Mouse (Mus musculus) hindbrain, embryonic 11.5 days (tissue): ENCODE measurements around the gene Ssbp3. TPM values are rescaled to one million over a fixed set of nuclear protein-coding genes. Genes with fewer than 3 reads are reported as not detected.

Experiments
- ATAC-seq: fragments of 200-750 bp; cut with Nextera tagmentation; 2 replicates; pipeline ENCODE4 v1.8.0; 2017; ENCODE audit warnings: mild to moderate bottlenecking, moderate TSS enrichment, moderate library complexity; ENCODE audit not compliant: low FRiP score
- DNase-seq: peaks from one replicate; pipeline ENCODE4 v3.0.0-alpha.2; 2015; ENCODE audit warnings: low spot score
- H3K27ac ChIP-seq: fragments of 300-500 bp; sonication (generic); 2 replicates; pipeline ENCODE4 v1.5.1; 2014; ENCODE audit warnings: mild to moderate bottlenecking, low read depth, low read length
- H3K27me3 ChIP-seq: fragments of 300-500 bp; sonication (generic); 2 replicates; pipeline ENCODE4 v1.6.1; 2014; ENCODE audit warnings: mild to moderate bottlenecking, low read length, moderate library complexity, mixed read lengths; ENCODE audit not compliant: control insufficient read depth, insufficient read depth
- H3K36me3 ChIP-seq: fragments of 300-500 bp; sonication (generic); 2 replicates; pipeline ENCODE4 v1.6.1; 2014; ENCODE audit warnings: mild to moderate bottlenecking, low read length, moderate library complexity, mixed read lengths; ENCODE audit not compliant: control insufficient read depth, insufficient read depth
- H3K4me1 ChIP-seq: fragments of 300-500 bp; sonication (generic); replicated peaks from 2 replicates; pipeline ENCODE4 v1.6.1; 2014; ENCODE audit warnings: low read length, mixed read lengths; ENCODE audit not compliant: control insufficient read depth, insufficient read depth
- H3K4me2 ChIP-seq: fragments of 300-500 bp; sonication (generic); replicated peaks from 2 replicates; pipeline ENCODE4 v1.6.1; 2014; ENCODE audit warnings: mild to moderate bottlenecking, low read depth, low read length
- H3K4me3 ChIP-seq: fragments of 300-500 bp; sonication (generic); 2 replicates; pipeline ENCODE4 v1.5.1; 2014; ENCODE audit warnings: low read depth, low read length
- H3K9ac ChIP-seq: fragments of 300-500 bp; sonication (generic); 2 replicates; pipeline ENCODE4 v1.6.1; 2014; ENCODE audit warnings: low read depth, low read length
- H3K9me3 ChIP-seq: fragments of 300-500 bp; sonication (generic); 2 replicates; pipeline ENCODE4 v1.6.1; 2016; ENCODE audit warnings: low read length; ENCODE audit not compliant: control insufficient read depth
- WGBS: fragments of 180-500 bp; shearing (Covaris S2); extraction: QIAGEN DNeasy Blood & Tissue Kit; methylation state at CpG from one replicate; pipeline ENCODE4 v1.1.7; 2014; 5-methylcytosine and 5-hydroxymethylcytosine counted together
- polyA plus RNA-seq: library from polyadenylated mRNA; unstranded; fragments of >200 nt; fragmentation: Nextera tagmentation; extraction: Ambion mirVana; gene quantifications from 2 replicates; pipeline ENCODE4 v1.2.1, GENCODE M21; 2014

The Ssbp3 gene
- polyA plus RNA-seq, 1 experiment from 2014 or later, result 159 TPM

DNA sequence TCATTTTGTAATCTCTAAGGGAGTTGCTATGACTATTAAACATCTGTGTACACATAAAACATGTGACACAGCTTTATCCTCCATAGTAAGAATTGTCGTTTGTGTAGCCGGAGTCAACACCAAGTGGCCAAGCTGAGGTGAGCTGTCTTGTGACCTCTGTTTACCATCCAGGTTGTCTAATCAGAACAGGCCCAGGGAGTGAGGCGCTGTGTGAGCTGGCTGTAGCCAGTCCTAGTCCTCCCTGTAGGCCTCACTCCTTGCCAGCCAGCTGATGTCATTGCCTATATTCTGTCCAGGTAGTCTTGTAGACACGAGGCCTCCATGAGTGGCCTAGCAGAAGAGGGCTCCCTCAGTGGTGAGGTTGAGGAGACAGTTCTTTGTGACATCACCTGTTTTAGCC is 125.2 kb downstream of the Ssbp3 start:
- 90% methylated on average over 4 of the region's 4 CpGs for WGBS
- Histone ChIP-seq H3K27ac (no peak overlapping the region), H3K4me2 (no peak overlapping the region), H3K9me3 (no peaks in the 10 kb centered on the region), H3K27me3 (no peaks in the 10 kb centered on the region), H3K9ac (no peak overlapping the region), H3K4me3 (no peak overlapping the region), H3K4me1 (no peaks in the 10 kb centered on the region; the same call in 1 of the 2 replicates), H3K36me3 (peaks cover 12% of the 10 kb centered on the region; the same call in 1 of the 2 replicates)
- ATAC-seq, result no peak
- no peak for DNase-seq

DNA sequence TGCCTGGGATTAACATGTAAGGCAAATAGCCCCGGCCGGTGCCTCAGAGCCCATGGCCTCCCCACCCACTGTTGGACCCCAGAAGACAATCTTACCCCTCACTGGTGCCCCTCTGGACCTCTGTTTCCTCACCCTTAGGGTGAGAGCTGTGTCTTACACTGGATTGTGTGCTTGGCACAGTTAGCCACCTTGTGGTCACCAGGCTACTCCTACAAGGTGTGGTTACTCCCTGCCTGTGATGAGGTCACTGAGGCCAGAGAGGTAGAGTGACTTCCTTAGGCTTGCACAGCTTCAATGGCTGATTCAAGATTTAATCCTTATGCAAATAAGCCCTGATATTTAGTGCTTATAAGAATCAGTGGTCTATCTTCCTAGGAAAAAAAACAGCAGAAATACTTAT is 126.5 kb downstream of the Ssbp3 start:
- H3K4me3 ChIP-seq, result no peak overlapping the region
- no peaks in the 10 kb centered on the region for H3K27me3 ChIP-seq
- peaks cover 15% of the 10 kb centered on the region; the same call in 1 of the 2 replicates for H3K36me3 ChIP-seq
- DNase-seq (no peak), ATAC-seq (no peak)
- WGBS, result 93% methylated on average over 2 of the region's 2 CpGs
- no peak overlapping the region for H3K27ac ChIP-seq
- no peaks in the 10 kb centered on the region for H3K9me3 ChIP-seq
- H3K4me1 ChIP-seq, result no peaks in the 10 kb centered on the region; the same call in 1 of the 2 replicates
- no peak overlapping the region for H3K4me2 ChIP-seq
- no peak overlapping the region for H3K9ac ChIP-seq

DNA sequence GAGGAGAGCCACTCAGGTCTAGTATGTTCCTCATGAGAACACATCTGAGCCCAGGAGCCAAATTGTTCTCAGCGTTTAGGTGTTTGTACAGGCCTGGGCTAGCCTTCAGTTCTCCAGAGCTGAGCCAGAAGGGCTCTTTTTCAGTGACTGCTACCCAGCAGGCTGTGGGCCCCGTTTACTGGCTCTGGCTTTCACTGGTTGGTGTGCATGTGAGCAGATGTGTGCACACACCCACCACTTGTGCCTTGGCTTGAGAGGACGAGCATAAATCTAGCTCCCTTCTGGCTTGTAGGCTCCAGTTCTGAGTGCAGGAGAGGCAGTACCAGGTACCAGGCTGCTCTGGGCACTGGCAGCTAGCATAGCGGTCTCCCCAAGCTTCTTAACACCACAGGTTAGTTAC is 127.8 kb downstream of the Ssbp3 start:
- Histone ChIP-seq H3K9ac (no peak overlapping the region), H3K27me3 (no peaks in the 10 kb centered on the region), H3K36me3 (peaks cover 15% of the 10 kb centered on the region; the same call in 1 of the 2 replicates), H3K9me3 (no peaks in the 10 kb centered on the region), H3K27ac (no peak overlapping the region), H3K4me1 (no peaks in the 10 kb centered on the region; the same call in 1 of the 2 replicates), H3K4me2 (no peak overlapping the region), H3K4me3 (no peak overlapping the region)
- no peak for DNase-seq
- no peak for ATAC-seq
- WGBS, result 80% methylated on average over 4 of the region's 4 CpGs

DNA sequence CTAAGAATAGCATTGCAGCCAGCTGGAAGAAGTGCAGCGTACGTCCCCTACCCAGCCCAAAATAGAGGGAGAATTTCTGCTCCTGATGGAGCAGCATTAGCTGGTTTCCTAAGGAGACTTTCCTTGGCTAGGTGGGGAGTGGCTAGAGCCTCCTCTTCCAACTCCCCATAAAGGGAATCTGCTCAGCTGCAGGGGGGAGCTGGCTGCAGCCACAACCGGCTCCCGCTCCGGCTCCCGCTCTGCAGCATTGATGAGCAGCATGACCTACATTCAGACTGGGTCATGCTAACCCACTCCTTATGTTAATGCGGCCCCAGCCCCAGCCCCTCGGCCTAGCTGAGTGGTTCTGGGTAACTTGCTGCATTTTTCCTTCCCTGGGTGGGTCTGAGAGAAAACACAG is 128.8 kb downstream of the Ssbp3 start:
- Histone ChIP-seq H3K9ac (no peak overlapping the region), H3K9me3 (no peaks in the 10 kb centered on the region), H3K36me3 (peaks cover 15% of the 10 kb centered on the region; the same call in 1 of the 2 replicates), H3K27me3 (no peaks in the 10 kb centered on the region), H3K4me2 (no peak overlapping the region), H3K4me1 (no peaks in the 10 kb centered on the region; the same call in 1 of the 2 replicates), H3K27ac (peak overlapping the region; percentile 6; the same call in 1 of the 2 replicates), H3K4me3 (no peak overlapping the region)
- ATAC-seq (no peak; the same call in 1 of the 2 replicates), DNase-seq (no peak)
- 63% methylated on average over 8 of the region's 8 CpGs for WGBS

DNA sequence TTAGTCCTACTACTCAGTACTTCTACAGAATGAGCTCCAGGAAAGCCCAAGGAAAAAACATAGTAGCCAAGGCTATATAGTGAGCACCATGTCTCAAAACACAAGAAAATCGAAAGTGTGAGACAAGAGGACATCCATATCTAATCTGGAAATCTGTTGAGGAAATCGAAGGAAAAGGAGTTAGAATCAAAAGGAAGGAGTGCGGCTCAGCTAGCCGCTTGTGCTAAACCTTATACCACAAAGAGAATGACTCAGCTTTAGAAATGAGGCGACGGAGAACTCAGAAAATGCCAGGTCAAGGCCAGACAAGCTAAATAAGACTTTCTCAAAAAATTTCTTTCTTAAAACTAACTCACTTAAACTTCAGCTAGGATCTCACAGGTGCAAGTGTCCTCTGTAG is 131.8 kb downstream of the Ssbp3 start:
- H3K4me2 ChIP-seq, result no peak overlapping the region
- H3K27me3 ChIP-seq, result no peaks in the 10 kb centered on the region
- H3K9me3 ChIP-seq, result no peaks in the 10 kb centered on the region
- H3K4me3 ChIP-seq, result no peak overlapping the region
- no peak overlapping the region for H3K9ac ChIP-seq
- 97% methylated on average over 6 of the region's 6 CpGs for WGBS
- peaks cover 22% of the 10 kb centered on the region; the same call in 1 of the 2 replicates for H3K36me3 ChIP-seq
- H3K4me1 ChIP-seq, result no peaks in the 10 kb centered on the region; the same call in 1 of the 2 replicates
- H3K27ac ChIP-seq, result no peak overlapping the region
- ATAC-seq (no peak), DNase-seq (no peak)

DNA sequence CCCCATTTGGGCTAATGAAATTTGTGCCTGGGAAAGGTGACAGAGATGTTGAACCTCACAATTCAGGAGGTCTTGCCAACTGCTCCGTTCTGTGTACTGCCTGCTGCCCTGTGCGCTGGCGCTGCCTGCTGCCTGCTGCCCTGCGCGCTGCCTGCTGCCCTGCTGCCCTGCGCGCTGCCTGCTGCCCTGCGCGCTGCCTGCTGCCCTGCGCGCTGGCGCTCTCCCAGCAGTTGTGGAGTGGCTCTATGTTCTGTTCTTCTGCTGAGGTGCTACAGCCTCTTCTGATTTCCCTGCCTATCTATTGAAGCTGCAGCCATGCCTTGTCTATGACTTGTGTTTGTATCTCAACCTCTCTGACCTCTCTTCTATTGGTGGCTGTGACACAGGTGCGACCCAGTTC is 134.7 kb downstream of the Ssbp3 start:
- DNase-seq (no peak), ATAC-seq (no peak)
- Histone ChIP-seq H3K4me3 (no peak overlapping the region), H3K4me2 (no peak overlapping the region), H3K27ac (no peak overlapping the region), H3K9me3 (no peaks in the 10 kb centered on the region), H3K9ac (no peak overlapping the region), H3K36me3 (peaks cover 15% of the 10 kb centered on the region; the same call in 1 of the 2 replicates), H3K4me1 (no peaks in the 10 kb centered on the region; the same call in 1 of the 2 replicates), H3K27me3 (no peaks in the 10 kb centered on the region)
- WGBS, result 97% methylated on average over 13 of the region's 13 CpGs

DNA sequence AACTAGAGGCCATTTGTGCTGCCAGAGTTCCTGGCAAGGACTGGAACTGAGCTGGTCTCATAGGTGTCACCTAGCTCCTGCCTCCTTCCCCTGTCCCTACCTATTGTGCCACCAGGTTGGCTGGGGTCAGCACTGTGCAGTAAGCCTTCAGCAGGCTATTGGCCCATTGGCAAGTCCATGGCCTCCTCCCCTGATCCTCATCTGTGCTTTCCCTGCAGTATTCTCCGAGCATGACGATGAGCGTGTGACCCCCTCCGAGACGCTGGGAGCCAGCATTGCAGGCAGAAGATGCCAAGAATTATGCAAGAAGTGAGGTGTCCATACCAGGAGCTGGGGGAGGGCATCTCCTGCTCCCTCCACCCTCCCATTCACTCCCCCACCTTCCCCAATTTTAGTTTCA is 137.3 kb downstream of the Ssbp3 start:
- Histone ChIP-seq H3K9ac (no peak overlapping the region), H3K36me3 (peaks cover 12% of the 10 kb centered on the region; the same call in 1 of the 2 replicates), H3K9me3 (no peaks in the 10 kb centered on the region), H3K27ac (no peak overlapping the region), H3K4me2 (no peak overlapping the region), H3K4me1 (no peaks in the 10 kb centered on the region; the same call in 1 of the 2 replicates), H3K27me3 (no peaks in the 10 kb centered on the region), H3K4me3 (no peak overlapping the region)
- DNase-seq (no peak), ATAC-seq (no peak)
- 95% methylated on average over 5 of the region's 5 CpGs for WGBS

DNA sequence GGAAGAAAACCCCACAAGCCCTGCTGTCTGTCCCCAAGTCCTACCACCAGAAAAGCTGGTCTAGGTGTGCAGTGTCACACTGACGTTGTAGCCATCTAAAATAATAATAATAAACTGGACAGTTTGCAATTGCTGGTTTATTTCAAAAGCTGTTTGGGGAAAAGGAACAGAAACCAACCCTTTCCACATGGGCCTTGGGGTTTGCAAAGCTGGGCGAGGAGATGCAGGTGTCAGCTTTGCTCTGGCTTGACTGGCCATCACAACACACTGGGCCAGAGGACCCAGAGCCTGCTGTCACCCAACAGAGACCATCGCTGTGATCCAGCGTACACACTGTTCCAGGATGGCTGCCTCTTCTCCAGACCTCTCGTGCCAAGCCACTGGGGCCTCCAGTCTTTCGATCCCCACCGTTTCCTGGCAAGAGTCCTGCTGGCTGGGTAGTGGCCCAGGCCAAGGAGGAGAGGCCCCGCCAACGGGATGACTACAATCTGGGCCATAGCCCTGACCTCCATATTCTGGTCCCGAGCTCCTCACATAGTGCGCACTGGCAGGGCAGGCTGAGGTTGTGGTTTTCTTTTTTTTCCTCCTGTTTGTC is 138.2 kb downstream of the Ssbp3 start:
- H3K4me2 ChIP-seq, result no peak overlapping the region
- H3K9me3 ChIP-seq, result no peaks in the 10 kb centered on the region
- WGBS, result 87% methylated on average over 11 of the region's 11 CpGs
- H3K36me3 ChIP-seq, result peaks cover 12% of the 10 kb centered on the region; the same call in 1 of the 2 replicates
- H3K27me3 ChIP-seq, result no peaks in the 10 kb centered on the region
- H3K9ac ChIP-seq, result no peak overlapping the region
- H3K27ac ChIP-seq, result no peak overlapping the region
- ATAC-seq (no peak), DNase-seq (no peak)
- no peaks in the 10 kb centered on the region; the same call in 1 of the 2 replicates for H3K4me1 ChIP-seq
- H3K4me3 ChIP-seq, result no peak overlapping the region

DNA sequence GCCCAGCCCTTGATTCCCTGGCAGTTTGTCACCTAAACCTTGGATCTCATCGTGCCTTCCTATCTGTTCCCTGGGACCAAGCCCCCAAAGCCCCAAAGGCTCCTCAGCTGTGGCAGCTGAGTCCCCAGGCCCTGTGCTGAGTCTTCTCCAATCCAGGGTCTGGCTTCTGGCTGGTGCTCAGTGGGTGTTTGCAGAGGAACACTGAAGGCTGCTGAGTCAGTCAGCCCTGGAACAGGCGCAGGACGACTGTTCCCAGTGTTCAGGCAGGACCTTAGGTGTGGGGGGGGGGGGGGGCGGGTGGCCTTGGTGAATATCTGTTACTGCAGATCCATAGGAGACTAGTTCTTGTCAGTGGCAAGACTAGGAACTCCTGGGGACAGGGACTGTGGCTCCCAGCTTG is 141.4 kb downstream of the Ssbp3 start:
- no peak overlapping the region for H3K4me3 ChIP-seq
- H3K36me3 ChIP-seq, result peaks cover 5% of the 10 kb centered on the region; the same call in 1 of the 2 replicates
- H3K27ac ChIP-seq, result no peak overlapping the region
- no peak overlapping the region for H3K9ac ChIP-seq
- WGBS, result 77% methylated on average over 3 of the region's 4 CpGs
- no peaks in the 10 kb centered on the region for H3K9me3 ChIP-seq
- no peak overlapping the region for H3K4me2 ChIP-seq
- H3K27me3 ChIP-seq, result no peaks in the 10 kb centered on the region
- DNase-seq (no peak), ATAC-seq (no peak)
- no peaks in the 10 kb centered on the region; the same call in 1 of the 2 replicates for H3K4me1 ChIP-seq
